Mouse (Mus musculus): ENCODE measurements around the gene Eloa.
"Not testable (repeated sequence)": the region's sequence is repeated elsewhere in the genome, so short reads cannot be mapped to it uniquely, and the experiment has no call there.

The Eloa gene

GRCm38 (mm10) chr4:135985193-135985592 is 36.4 kb downstream of the Eloa start:
- no peak for DNase-seq (ENCODE audit: low spot score in 2 of 2)

GRCm38 (mm10) chr4:135984556-135984955 is 37.0 kb downstream of the Eloa start:
- DNase-seq (ENCODE audit: low spot score in 2 of 2): no peak

- no peak for DNase-seq (ENCODE audit: low spot score in 2 of 2)
Observed at GRCm38 (mm10) chr4:135981524-135982063, 40.0 kb downstream of the Eloa start.

- DNase-seq (ENCODE audit: low spot score in 2 of 2): not testable (repeated sequence)
Observed at GRCm38 (mm10) chr4:135980223-135980622, 41.3 kb downstream of the Eloa start.

GRCm38 (mm10) chr4:135976146-135976545 is 45.4 kb downstream of the Eloa start:
- DNase-seq (ENCODE audit: low spot score in 2 of 2): no peak

- no peak for DNase-seq (ENCODE audit: low spot score in 2 of 2)
Observed at GRCm38 (mm10) chr4:135972911-135973811, 48.4 kb downstream of the Eloa start.

- DNase-seq (ENCODE audit: low spot score in 2 of 2): peak; percentile 90 to 91
Observed at GRCm38 (mm10) chr4:135972556-135972906, 49.0 kb downstream of the Eloa start, which contains the start of gene Lypla2. Gene Lypla2 (minus strand): TSS chr4:135972626.

GRCm38 (mm10) chr4:135971805-135972555 is 49.6 kb downstream of the Eloa start:
- no peak for DNase-seq (ENCODE audit: low spot score in 2 of 2)

GRCm38 (mm10) chr4:135970585-135970984 is 51.0 kb downstream of the Eloa start:
- no peak for DNase-seq (ENCODE audit: low spot score in 2 of 2)

- no peak for DNase-seq (ENCODE audit: low spot score in 2 of 2)
Observed at GRCm38 (mm10) chr4:135969070-135969750, 52.4 kb downstream of the Eloa start.

- DNase-seq (ENCODE audit: low spot score in 2 of 2): no peak
Observed at GRCm38 (mm10) chr4:135968271-135968869, 53.2 kb downstream of the Eloa start.

- DNase-seq (ENCODE audit: low spot score in 2 of 2): no peak
Observed at GRCm38 (mm10) chr4:135967086-135967760, 54.3 kb downstream of the Eloa start.

- no peak for DNase-seq (ENCODE audit: low spot score in 2 of 2)
Observed at GRCm38 (mm10) chr4:135966283-135966682, 55.3 kb downstream of the Eloa start.

GRCm38 (mm10) chr4:135965113-135965512 is 56.5 kb downstream of the Eloa start:
- DNase-seq (ENCODE audit: low spot score in 2 of 2): no peak

- peak; percentile 39 to 53 for DNase-seq (ENCODE audit: low spot score in 2 of 2)
Observed at GRCm38 (mm10) chr4:135964426-135964825, 57.1 kb downstream of the Eloa start.

- peak; percentile 94 to 95 for DNase-seq (ENCODE audit: low spot score in 2 of 2)
Observed at GRCm38 (mm10) chr4:135963457-135964193, 57.9 kb downstream of the Eloa start, which contains the start of gene Gale. Gene Gale (plus strand): TSS chr4:135963727.

- no peak for DNase-seq (ENCODE audit: low spot score in 2 of 2)
Observed at GRCm38 (mm10) chr4:135962946-135963345, 58.6 kb downstream of the Eloa start.

- no peak for DNase-seq (ENCODE audit: low spot score in 2 of 2)
Observed at GRCm38 (mm10) chr4:135962198-135962597, 59.4 kb downstream of the Eloa start.

GRCm38 (mm10) chr4:135961709-135962108 is 59.9 kb downstream of the Eloa start:
- DNase-seq (ENCODE audit: low spot score in 2 of 2): no peak

GRCm38 (mm10) chr4:135960717-135961116 is 60.8 kb downstream of the Eloa start:
- DNase-seq (ENCODE audit: low spot score in 2 of 2): peak in 1 of 2 experiments; percentile 68

Measured in heart, adult 9 months (tissue).